Mouse (Mus musculus) lung, postnatal 25 days (tissue): ENCODE measurements at regions not wholly inside any gene's neighbourhood (a gene's known extent, or its start where the extent isn't known, plus 50 kb on each side); places are given as distances from the start of the nearest gene placed in this dataset.

Experiments used
- DNase-seq: peaks from one replicate; pipeline ENCODE4 v3.0.0; 2022; ENCODE audit warnings: low spot score

DNA sequence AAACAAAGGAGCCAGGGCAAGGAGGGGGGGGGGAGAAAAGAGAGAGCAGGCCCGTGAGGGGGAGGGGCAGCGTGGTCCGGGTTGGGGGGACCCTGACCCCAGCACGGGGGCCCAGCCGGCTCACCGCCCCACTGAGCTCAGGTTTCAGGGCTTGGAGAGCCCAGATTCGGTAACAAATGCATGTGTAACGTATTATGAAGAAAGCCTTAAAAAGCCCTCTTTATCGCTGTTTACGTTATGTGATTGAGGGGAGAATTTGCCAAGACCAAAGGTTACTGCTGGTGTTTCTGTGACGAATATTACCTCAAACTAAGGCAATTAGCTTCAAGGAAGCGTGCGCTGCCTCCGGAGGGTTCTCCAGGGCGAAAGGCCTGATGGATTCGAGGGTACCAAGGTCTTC lies 54.2 kb downstream of the Barx1 start:
- no peak for DNase-seq

GRCm38 (mm10) chr13:48717451-48717850 lies 54.7 kb downstream of the Barx1 start:
- DNase-seq: no peak

DNA sequence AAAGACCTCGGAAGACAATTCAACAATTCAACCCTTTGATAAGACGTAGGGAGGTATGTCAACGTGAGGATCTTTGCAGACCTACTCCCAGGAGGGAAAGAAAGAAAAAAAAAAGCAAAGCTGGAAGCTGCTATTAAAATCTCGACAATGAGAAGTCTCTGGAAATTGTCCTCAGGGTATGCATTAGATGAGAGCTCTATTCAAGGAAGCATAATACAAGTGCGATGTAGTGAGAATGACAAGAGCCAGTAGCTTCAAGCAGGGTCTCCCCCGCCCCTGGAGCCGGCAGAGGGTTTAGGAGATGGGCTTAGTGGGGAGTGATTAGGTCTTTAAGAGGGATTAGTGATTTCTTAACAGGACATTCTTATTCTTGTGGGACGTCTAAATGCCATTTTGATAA lies 60.9 kb downstream of the Barx1 start:
- no peak for DNase-seq

GRCm38 (mm10) chr13:48726430-48726829 lies 63.6 kb downstream of the Barx1 start:
- no peak for DNase-seq

GRCm38 (mm10) chr13:48731046-48731996 lies 68.5 kb downstream of the Barx1 start:
- DNase-seq: no peak

DNA sequence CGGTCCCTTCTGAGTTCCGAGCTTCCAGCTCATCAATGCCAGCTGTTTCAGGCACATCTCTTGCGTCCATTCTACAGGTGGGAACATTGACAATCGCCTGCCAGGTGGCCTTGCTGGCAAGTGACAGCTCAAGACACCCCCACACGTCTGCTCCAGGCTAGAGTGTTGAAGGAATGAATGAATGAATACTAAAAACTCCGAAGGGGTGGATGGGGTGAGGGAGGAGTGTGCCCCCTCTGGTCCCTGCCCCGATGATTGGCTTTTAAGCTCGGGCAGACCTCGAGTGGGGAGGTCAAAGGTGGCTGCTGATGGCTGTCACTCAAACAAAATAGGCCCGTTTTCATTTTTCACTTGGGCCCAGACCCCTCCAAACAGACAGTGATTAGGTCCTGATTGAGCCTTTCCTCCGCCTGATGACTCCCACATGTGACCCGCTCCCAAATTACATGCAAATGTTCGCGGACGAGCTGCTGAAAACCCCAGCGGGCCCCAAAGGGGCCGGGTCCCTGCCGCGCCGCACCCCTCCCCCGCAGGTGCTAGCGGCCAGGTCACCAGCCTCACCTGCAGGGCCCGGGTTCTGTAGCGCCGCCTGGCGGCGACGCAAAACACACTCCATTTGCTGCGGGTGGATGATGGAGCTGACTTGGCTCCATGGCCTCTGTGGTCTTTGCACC lies 69.5 kb downstream of the Barx1 start:
- DNase-seq: peak; percentile 25

DNA sequence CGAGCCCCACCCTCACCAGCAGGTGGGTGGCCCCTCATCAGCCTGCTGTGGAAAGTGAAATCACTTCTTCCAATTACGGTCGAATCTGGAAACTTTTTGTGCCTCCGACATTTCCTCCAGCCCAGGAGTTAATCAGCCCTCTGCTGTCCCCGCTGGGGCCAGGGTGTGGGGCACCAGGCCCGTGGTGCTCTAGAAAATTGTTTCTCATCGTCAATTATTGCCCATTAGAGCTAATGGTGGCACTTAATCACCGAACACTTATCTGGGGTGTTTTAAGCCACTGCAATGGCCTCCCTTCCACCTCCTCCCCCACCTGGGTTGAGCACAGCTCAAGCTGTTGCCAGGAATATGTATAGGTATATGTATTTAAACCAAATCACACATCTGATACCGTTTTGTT lies 72.2 kb downstream of the Barx1 start:
- DNase-seq: no peak

DNA sequence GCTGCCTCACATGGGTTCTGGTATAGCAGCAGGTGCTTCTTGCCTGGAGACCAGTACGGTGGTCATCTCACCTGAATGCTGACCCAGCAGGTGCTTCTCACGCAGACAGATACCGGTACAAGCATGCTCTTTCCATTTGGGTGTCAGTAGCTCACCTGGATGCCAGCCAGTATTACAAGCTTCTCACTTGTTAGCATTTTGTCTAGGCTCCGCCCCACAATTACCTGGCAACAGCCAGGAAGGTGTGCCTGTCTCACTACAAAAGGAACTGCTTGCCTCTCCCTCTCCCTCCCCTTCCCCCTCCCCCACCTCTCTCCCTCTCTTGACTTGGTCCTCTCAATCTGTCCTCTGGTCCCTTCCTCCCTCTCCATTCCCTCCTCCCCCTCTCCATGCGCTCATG lies 82.8 kb downstream of the Barx1 start:
- DNase-seq: no peak

DNA sequence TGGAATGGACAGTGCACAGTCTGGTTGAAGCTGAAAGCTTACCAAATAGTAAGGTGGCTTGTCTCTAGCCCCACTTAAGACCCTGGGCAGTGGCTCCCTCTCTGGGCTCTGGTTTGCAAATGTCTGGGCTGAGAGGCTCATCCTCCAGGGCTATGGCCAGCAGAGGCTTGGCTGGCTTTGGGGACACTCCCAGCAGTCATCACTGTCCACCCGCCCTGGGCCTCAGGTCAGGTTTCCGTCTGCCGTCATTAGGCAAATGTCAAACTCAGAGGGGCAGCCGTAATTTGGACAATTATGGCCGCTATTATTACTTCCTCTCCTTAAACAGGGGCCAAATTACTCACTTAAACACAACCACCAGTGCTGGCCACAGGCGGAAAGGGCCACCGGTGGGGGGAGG lies 83.5 kb downstream of the Barx1 start:
- no peak for DNase-seq
